Mouse (Mus musculus) adrenal gland, postnatal 10 days (tissue): ENCODE data around the gene Atxn7. TPM values are rescaled to one million over a fixed set of nuclear protein-coding genes. Genes with fewer than 3 reads are reported as not detected.

Experiments
- DNase-seq: peaks from one replicate; pipeline ENCODE4 v3.0.0; 2021; ENCODE audit warnings: mixed read lengths
- total RNA-seq, 2 experiments: library from RNA; stranded (reverse); gene quantifications; 2 replicates each; pipeline ENCODE4 v1.2.3; 2021

The Atxn7 gene
- total RNA-seq, 2 experiments from 2014 or later = 22.6 to 26.2 TPM

DNA sequence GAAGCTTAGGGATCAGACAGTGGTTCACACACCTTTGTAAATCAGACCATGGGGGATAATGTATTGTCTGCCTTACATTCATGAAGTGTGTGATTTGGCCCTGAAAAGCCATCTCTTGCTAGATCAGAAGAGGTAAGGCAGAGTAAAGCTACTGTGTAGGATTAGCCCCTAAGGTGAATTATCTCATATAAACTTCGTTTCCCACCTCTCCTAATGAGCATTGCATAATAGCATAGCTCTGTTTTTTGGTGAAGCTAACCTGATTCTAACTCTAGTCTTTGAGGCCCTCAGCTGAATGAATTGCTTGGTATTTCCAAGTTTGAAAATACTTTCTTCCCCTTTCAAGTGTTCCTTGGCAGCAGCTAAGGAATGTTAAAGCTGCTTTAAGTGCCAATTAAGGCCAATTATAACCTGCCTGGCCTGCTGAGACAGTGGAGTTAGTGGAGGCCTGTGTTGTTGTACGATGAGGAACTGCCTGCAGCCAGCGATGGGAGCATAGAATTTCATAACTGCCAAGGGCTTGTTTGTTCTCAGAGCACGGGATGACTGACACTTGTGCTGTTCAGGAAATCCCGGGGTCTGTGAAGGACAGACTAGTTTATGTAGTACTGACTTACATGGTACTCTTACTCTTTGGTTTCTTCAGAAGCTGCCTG is 103.4 kb downstream of the Atxn7 start:
- DNase-seq = peak; percentile 17

DNA sequence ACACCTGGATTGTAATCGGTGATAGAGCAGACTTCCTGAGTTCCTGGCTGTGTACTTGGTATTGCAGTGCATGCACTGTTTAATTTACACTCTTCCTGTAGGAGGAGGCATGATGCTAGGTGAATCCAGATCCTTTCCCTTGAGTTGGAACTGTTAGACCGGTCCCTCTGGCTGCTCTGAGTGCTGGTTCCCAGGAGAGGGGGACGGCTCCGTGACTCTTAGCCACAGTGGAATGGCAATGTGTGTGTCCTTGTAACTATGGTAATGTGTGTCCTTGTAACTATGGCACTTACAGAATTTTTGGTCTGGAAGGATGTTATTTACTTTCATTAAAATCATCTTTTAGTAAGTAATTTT is 103.9 kb downstream of the Atxn7 start:
- DNase-seq = peak; percentile 19

DNA sequence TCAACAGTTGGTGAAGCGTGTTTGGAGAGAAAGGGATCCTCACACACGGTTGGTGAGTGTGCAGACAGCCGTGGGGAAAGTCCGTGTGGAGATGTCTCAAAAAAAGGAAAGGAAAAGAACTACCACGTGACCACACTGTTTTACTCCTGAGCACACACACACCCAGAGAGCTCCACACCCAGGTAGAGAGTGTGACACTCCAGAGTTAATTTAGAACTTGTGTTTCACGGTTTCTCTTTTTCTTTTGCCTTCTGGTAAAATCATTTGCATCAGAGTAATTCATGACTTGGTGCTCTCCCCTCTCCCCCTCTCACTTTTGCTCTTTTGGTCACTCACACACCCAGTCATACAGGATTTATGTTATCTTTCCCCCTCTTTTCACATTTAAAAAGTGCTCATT is 105.0 kb downstream of the Atxn7 start:
- no peak for DNase-seq

DNA sequence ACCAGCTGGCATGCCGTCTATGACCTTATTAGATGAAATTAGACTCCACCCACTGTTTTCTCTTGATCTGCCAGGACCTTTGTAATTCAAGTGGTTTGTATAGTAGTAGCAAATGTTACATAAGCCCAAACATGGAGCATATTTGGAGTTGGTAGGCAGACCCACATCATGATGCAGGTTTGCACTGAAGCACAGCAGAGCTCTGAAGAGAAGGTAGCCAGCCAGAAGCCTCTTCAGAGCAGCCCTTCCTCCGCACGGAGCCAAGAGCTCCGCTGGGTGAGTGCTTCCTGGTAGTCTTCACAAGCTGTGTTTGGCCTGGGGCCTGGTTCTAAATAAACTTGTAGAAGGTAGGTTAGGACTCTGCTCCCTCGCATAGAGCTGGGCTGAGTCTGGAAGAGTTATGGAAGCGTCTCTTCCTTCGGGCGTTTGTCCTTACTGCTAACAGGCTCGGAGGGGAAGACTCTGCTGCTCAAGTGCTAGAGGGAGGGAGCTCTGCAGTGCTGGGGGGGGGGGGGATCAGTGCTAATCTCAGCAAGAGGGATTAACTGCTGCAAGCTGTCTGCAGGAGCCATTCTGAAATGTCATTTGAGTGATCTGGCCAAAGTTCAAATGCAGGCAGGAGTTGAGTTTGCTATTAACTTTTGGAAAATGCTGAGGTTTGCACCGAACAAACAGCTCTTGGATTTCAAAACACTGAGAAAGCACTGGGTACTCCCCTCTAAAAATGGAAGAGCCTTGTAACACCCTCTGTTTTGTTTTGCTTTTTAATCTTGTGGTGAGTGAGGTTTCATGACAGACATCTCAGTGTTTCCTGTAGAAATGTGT is 106.6 kb downstream of the Atxn7 start:
- DNase-seq = peak; percentile 51

DNA sequence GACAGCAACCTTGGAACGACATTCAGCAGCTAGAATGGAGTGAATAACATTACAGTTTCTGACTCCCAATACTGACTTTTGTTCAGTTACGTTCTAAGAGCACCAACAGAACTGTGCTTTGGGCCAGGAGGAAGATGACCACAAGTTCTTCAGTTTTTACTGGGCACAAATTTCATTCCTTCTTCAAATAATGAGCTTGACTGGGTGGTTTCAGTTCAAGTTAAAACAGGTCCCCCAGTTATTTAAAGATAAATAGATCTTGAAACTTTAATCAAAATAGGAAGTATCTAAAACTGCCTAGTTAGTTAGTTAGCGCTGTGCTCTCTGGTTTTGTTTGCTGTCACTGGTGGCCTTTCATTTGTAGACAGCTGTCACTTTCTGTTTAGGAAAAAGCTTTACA is 107.3 kb downstream of the Atxn7 start:
- DNase-seq = no peak

DNA sequence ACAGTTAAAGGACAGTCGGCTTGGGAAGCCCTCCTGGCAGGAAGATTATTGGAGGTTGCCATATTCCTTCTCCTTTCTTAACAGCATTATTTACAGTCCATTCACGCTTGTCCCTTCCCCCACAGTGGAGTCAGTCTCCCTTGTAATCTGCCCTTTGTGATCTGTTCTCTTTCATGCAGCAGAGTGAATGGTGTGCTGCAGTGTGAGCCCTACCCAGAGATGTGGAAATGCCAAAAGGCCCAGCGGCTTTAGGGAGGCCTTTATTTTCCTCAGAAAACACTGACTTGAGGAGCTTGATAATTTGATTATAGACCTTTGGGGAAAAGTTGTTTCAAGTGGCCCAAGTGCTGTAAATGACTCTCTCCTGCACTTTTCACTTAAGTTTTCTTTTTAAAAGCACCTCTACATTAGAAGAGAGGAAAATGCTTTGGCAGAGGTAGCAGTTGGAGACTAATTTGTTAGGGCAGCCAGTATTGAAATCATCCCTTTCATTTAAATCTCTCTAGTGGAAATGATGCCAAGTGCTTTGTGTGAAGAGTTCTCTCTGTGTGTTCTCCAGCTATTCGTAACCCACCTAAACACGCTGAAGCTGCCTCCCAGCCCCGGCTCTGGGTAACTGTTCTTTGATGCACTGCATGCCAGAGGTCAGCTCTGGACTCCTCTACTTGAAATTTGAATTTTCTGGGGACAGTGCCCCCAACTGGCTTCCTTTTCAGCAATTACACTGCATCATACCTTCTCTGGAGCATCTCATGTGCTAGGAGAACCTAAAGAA is 109.5 kb downstream of the Atxn7 start:
- no peak for DNase-seq

DNA sequence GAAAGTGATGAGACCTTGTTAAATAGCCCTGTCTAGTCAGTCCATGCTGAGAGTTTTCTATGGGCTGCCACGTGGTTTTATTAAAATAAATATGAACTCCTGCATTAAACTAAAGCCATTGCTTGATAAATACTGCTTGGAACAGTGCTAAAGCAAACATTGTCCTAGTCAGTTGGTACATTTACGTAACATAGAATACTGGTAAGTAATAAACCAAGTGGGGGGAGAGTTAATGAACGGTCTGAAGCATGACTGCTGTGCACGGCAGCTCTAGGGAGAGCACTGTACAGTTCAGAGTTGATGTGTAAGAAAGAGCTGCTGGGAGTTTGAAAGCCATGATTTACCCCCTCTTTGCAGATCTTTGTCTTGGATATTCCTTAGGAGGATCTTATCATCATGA is 110.2 kb downstream of the Atxn7 start:
- DNase-seq = no peak

DNA sequence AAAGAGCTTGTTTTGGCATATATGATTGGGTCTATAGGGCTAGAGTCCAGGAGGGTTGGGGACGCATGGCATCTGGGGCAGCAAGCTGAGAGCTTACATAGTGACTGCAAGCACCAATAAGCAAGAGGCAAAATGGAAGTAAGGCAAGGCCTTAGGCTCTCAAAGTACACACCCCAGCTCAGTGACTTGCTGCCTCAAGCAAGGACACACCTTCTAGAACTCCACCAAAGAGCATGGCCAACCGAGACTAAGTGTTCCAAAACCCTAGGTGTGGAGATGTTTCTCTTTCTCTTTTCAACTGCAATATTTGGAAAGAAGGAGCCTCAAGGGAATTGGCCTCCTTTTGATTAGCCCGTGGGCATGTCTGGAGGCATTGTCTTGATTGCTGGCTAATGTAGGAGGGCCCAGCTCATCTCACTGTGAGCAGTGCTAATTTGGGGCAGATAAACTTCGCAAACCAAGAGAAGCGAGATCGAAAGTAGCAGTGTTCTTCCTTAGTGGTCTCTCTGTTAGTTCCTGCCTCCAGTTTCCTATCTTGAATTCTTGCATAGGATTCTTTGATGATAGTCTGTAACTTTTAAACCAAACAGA is 119.5 kb downstream of the Atxn7 start:
- DNase-seq = no peak

DNA sequence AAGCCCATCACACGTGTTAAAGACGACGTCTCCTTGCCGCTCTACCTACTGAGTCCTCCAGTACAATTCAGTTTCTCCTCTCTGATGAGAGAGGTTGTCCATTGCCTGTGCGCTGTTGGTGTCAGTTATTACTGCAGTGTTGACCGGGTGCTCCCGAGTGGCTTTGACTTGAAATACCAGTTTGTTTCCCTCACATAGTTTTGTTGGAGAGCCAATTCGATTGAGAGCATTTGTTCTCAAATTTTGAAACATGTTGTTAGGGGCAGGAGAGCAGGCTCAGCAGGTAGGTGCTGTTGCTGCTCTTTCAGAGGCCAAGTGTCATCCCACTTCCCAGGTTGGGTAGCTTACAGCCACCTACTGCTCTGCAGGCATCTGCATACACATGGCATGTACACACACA is 122.6 kb downstream of the Atxn7 start:
- DNase-seq = no peak

DNA sequence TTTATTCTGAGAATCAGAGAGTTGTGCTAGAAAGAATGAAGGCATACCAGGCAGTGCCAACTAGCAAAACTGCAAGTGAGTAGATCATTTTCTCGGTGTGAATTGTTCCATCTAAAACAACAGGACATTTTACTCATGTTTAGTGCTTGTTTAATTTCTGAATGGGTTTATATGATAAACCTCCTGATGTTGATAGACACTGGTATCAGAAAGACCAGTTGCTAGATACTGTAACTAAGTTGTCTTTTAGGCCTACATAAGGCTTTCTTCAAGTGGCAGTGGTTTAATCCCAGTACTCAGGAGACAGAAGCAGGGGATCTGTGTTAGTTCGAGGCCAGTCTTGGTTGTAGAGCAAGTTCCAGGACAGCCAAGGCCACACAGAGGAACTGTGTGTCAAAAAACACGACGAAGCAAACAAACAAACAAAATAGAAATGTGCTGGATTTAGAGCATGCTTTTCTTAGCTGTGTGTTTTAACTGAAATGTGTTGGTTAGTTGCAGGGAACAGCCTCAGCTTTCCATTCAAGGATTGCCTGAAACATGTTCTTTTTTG is 125.5 kb downstream of the Atxn7 start:
- DNase-seq = no peak

DNA sequence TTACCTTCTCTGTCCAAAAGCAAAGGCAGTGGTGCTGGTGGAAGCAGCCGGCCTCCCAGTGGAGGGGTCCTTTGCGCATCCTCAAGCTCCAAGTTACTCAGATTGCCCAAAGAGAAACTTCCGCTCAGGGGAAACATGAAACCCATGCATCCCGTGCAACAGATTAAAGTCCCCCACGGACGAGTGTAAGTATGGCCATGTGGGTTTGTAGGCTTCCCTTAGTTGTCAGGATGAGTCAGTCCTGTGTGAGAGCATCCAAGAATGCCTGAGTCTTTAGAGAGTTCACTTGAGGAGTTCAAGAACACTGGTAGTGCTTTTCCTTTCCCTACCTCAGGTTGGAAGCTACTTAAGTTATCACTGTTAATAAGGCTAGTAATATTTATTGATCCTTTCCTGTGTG is 126.1 kb downstream of the Atxn7 start:
- no peak for DNase-seq

DNA sequence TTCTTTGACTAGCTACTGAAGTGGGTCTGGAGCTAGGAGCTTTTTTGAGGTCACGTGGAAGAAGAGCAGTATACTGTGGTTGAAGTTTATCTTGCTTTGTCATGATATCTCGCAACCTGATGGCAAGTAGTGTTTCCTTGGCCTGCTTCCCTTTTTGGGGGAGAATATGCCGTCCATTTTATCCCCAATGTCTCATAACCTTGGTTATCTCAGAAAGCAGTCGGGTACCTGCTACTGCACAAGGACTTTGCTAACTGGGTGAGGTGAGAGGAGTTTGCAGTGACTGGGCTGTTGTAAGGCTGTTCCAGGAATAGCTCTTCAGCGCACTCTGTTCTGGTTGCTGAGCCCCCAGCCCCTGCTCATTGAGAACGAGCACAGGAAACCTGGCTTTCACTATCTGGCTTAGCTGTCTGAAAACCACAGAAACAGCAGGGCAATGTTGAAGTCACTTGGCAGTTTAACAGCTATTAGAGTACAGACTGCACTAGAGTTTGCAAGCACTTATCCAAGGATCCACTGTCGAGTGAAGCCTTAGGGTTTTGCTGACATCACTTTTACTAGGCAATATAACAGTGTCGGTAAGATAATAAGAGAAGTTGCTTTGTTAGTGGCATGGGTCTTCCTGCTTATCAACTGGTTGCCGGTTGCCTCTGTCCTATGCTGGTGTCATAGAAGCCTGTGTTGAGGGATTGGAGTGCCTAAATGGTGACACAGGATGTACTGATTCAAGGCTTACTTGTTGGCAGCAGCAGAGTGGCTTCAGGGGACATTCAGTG is 127.0 kb downstream of the Atxn7 start:
- DNase-seq = no peak

DNA sequence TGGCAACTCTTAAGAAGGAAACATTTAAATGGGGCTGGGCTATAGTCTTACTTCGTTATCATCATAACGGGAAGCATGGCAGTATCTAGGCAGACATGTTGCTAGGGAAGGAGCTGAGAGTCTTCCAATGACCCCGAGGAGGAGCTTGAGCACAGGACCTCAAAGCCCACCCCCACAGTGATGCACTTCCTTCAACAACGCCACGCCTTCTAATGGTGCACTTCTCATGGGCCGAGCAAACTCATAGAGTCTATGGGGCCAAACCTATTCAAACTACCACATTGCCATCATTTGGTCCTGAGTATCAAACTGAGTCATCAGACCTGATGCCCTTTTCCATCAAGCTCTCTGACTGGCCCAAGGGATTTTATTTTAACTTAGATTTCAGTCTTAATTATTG is 129.3 kb downstream of the Atxn7 start:
- DNase-seq = no peak

DNA sequence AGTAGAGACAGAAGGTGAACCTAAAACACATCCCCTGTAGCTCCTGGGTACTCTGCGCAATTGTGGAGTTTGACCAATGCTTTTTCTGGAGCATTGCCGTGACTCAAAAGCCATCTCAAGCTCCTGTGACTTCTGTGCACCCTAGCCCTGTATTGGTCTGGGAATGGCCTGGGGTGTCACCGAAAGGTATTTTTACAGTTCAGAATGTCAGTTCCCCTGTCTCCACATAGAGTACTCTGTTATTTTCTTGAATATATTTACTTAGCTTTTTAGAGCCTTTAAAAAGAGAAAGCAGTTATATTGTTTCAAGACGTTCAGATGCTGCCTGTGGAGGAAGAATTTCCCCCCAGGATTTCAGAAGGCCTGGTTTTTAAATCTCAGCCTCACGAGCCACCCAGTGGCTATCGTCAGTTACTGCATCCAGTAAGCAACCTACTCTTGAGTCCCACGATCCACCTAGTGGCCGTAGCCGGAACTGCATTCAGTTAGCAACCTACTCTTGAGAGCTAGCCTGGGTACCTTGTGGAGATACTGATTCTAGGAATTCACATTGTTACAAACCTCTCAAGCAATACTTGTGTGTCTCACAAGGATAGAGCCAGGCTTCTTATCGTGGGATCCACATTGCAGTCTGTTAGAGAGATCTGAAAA is 137.2 kb downstream of the Atxn7 start:
- peak; percentile 92 for DNase-seq

DNA sequence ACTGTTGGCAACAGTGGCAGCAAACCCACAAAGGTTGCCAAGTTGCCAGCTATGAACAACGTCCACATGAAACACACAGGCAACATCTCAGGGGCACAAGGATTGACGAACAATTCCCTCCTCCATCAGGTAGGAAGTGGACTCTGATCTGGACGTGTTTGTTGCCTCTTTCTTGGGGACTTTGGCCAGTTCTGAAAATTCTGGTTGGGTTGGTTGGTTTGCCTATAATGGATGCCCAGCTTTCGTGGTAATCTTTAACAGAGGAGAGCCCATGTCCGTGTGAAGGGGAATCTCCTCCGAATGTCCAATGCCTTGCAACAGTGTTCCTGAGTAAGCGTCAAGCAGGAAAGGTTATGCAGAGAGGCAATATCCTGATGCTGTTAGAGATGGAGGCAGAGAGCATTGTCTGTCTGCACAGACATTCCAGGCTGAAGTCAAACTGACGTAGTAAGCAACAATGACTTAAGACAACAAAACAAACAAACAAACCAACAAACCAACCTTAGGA is 139.6 kb downstream of the Atxn7 start:
- no peak for DNase-seq

DNA sequence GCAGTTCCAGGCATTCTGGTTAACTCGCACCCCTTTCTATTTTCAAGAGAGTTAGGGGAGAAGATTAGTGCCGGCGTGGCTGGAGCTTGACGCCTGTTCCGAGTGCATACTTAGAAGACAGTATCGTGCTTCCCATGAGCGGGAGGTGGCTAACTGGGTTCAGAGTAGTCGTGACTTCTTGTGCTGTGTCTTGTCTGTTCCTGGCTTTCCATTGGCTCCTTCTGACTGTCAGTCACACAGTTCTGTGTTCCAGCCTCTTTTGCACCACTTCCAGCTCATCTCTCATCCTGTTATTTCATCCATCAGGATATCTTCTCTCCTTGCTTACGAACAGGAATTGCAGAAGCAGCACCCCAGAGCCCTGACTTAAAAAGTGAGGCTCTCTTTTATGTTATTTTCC is 140.1 kb downstream of the Atxn7 start:
- DNase-seq = no peak

DNA sequence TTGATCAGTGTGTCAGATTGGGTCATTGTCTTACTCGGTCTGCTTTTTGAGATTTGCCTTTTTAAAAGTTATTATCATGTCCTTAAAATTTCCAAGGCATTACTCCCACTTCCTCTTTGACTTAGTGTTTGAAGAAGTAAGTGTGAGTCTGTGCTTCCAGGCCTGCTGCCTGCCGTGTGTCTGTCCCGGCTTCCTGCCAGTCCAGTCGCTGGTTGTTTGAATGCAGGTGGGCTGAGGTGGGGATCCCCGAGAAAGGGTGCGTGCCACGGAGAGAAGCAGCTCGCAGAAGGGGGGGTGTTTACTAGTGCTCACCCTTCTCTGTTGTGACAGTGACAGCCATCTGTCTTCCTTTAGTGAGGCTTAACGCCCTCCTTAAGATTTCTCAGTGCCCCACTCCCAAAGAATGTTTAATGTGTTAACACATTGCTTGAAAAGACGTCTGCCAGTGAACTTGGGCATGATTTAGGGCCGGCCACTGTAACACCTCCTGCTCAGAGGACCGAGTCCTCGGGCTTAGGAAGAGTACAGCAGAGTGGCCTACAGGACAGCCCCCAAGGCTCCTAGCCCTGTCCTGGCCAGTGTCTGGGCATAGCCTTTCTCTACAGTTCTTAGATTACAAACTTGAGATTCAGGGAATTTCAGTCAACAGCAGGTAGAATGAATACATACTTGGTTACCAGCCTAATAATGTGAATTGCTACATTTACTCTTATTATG is 143.1 kb downstream of the Atxn7 start:
- no peak for DNase-seq

DNA sequence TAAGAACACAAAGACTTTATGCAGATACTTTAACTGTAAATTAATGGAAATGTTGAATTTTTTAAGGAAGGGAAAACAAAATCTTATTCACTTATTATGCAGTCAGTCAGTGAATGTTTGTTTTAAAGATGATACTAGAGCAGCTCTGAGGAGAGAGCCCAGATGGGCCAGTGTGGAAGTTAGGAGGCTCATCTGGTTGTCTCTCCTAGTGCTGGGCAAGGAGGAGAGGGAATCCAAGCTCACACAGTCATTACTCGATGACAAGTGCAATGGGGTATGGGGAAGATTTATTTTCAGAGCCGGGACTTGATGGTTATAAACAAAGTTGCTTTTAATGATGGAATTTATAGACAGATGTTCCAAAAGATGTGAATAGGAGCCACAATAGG is 143.7 kb downstream of the Atxn7 start:
- no peak for DNase-seq

DNA sequence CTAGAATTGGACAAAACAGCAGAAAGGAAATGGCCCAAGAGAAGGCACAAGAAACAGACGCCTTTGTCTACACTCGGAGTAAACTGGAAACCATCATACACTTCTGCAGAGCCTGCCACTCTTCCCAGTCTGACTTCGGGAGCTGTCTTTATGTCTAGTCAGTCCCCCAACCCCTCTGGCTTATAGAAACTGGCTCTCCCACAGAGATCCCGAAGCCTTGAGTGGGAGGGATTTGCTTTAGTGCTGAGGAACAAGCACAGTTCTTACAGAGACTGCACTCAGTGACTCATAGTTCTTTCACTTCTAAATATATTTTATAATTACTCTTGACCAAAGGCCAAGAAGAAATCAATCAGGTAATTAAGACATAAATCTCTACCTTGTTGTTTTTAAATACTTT is 149.5 kb downstream of the Atxn7 start:
- no peak for DNase-seq
